Mouse (Mus musculus): Measurements from ENCODE around the gene Vgll4.

Gene Vgll4

GRCm38 (mm10) chr6:114873808-114874137, 96.0 kb downstream of the Vgll4 start:
- DNase-seq (ENCODE audit: low read depth, low spot score), result no peak

GRCm38 (mm10) chr6:114871010-114871660, 98.7 kb downstream of the Vgll4 start:
- DNase-seq (ENCODE audit: low read depth, low spot score), result no peak

- DNase-seq (ENCODE audit: low read depth, low spot score), result no peak
These were observed 100.2 kb downstream of the Vgll4 start for GRCm38 (mm10) chr6:114869501-114870076.

DNA sequence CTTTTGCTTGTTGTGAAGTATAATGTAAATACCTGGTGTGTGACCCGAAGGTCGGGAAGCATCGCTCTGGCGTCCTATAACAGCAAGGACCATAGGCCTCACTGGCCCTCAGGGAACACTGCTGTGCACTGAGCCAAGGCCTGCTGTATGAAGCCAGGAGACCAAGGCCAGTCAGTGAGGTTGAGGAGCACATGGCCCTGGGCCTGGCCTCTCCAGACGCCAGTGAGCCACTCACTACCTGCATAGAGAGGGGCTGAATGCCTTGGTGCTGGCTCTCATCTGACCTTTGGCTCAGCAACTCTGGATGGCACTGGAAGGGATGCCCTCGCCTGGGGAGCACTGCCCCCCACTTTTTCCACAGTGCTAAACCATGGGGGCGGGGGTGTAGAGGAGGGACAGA, 101.1 kb downstream of the Vgll4 start:
- DNase-seq (ENCODE audit: low read depth, low spot score), result no peak

DNA sequence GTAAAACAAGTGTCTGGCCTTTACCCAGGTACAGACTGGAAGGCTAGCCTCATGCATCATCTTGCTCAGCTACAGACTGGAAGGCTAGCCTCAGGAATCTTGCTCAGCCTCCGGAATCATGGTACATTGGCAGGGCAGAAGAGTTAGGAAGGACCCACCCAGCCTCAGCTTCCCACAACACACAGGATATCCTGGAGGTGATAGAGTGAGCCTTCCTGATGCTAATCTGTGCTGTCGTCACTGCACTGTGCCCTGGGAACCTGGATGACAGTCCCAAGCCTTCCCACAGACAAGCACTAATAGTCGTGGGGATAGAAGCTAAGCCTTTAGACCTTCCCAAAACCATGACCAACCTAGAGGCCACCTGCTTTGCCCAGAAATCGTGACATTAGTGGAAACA, 103.2 kb downstream of the Vgll4 start:
- DNase-seq (ENCODE audit: low read depth, low spot score), result no peak

DNA sequence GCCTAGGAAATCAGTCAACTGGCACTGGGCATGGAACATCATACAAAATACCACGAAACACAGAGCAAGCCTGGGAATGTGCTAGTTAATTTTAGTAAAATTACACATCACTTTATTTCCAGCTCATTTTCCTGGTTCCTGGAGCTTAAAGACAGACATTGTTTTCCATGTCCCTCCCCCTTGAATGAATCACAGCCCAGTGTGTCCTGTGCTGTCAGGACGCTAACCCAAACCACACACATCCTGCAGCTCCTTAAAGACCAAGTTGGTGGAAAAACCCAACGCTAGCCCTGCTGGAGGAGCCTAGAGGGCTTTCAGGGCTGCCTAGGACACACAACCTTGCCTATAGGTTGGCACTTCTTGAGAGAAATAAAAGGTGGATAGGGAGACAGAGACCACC, 103.7 kb downstream of the Vgll4 start:
- no peak for DNase-seq (ENCODE audit: low read depth, low spot score)

- no peak for DNase-seq (ENCODE audit: low read depth, low spot score)
These were observed 105.4 kb downstream of the Vgll4 start for GRCm38 (mm10) chr6:114864421-114864820.

DNA sequence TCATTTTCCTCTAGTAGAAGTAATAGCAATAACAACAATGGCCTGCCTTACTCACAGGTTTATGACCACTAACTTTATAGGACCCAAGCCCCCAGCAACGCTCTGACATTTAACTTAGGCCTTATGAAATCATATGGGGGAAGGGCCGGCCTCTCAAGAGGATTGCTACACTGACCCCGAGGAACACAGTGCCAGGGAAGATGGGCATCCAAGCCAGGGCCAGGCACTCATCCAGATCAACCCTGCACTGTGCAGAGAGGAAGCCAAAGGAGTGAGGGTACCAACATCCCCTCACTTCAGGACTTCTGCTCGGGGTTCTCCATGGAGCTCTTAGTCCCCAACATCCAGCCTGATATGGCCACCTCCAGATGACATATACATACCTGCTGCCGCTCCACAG, 106.3 kb downstream of the Vgll4 start:
- no peak for DNase-seq (ENCODE audit: low read depth, low spot score)

DNA sequence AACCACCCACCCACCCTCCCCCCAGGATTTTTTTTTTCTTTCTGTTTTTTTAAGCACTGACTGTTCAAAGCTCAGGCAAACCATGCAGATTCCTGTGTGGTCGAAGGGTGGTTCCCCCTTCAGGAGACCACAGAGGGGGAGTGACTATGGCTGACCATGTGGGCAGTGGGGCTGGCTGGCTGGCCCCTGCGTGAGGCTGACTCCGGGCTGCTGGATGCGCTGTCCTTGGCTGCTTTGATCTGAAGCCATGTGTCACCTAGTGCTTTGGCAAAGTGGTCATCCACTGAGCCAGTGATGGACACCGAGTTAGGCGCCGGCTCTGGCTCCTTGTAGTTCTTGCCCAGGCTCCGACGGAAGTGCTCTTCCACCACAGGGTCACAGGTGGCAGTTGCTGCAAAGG, 107.7 kb downstream of the Vgll4 start:
- no peak for DNase-seq (ENCODE audit: low read depth, low spot score)

DNA sequence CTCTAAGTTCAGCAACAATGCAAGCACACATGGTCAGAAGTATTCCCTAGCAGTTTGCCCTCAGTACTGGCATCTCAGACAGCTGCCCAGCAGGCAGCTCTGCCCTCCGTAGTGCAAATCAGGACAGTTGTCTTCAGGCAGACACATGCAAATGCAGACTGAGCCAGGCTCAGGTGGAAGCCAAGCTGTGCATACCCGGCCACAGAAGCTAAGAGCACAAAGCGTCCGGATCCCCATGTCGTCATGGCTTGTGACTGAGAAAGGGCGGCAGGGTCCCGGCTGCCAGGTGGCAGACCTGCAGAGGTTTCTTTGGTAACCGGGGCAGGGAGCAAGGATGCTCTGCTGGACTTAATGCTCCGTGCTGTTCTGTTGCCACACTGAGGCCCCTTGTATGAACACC, 108.2 kb downstream of the Vgll4 start:
- no peak for DNase-seq (ENCODE audit: low read depth, low spot score)

DNA sequence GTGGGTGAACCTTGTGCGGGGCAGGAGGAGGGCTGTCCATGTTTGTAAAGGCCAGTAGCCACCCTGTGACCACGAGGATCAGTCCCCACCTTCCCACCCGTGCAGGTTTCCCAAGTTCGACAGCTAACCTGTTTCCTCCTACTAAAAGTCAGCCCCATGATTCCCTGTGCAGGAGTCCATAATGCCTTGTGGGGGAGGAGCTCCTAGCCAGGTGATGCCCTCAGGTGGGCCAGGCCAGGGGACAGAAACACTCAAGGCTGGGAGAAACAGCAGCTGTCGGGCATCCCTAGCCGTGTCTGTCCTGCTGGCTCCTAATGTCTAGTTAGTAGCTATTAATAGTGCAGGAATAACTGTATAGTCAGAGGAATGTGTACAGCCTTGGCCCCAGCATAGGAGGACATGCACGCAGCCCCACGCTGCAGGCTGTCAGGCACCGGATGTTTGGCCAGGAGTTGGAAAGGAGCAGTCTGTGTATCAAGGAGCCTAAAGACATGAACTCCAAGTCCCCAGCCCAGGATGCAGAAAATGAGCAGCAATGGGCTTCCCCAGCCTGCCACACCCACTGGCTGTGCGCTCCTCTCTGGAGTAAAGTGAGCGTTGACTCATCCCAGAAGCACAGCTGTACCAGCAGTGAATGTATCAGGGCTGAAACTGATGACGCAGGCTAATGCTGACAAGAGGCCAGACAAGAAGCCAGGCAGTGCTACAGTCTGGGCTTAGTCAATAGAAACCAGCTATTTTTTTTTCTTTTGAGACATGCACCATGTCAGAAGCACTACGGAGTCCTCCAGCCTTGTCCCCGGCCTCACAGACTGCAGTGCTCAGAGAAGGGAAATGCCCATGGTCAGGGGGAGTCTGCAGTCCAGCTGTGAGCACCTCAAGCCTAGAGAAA, 108.9 kb downstream of the Vgll4 start:
- no peak for DNase-seq (ENCODE audit: low read depth, low spot score)

- no peak for DNase-seq (ENCODE audit: low read depth, low spot score)
These were observed 111.1 kb downstream of the Vgll4 start for GRCm38 (mm10) chr6:114858722-114859053.

GRCm38 (mm10) chr6:114857996-114858721, 111.6 kb downstream of the Vgll4 start:
- DNase-seq (ENCODE audit: low read depth, low spot score), result no peak

- DNase-seq (ENCODE audit: low read depth, low spot score), result no peak
These were observed 113.3 kb downstream of the Vgll4 start for GRCm38 (mm10) chr6:114856501-114856900.

GRCm38 (mm10) chr6:114855644-114856043, 114.2 kb downstream of the Vgll4 start:
- DNase-seq (ENCODE audit: low read depth, low spot score), result no peak

DNA sequence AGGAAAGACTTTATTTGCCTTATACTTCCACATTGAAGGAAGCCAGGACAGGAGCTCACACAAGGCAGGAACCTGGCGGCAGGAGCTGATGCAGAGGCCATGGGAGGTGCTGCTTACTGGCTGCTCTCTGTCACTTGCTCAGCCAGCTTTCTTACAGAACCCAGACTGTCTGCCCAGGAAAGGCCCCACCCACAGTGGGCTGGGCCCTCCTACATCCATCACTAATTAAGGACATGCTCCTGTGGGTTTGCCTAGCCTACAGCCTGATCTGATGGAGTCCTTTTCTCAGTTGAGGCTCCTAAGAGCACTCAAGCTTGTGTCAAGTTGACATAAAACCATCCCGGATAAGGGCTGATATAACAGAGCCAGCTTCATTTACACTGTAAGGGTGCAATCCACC, 115.4 kb downstream of the Vgll4 start:
- no peak for DNase-seq (ENCODE audit: low read depth, low spot score)

- DNase-seq (ENCODE audit: low read depth, low spot score), result no peak
These were observed 117.1 kb downstream of the Vgll4 start for GRCm38 (mm10) chr6:114852739-114853138.

DNA sequence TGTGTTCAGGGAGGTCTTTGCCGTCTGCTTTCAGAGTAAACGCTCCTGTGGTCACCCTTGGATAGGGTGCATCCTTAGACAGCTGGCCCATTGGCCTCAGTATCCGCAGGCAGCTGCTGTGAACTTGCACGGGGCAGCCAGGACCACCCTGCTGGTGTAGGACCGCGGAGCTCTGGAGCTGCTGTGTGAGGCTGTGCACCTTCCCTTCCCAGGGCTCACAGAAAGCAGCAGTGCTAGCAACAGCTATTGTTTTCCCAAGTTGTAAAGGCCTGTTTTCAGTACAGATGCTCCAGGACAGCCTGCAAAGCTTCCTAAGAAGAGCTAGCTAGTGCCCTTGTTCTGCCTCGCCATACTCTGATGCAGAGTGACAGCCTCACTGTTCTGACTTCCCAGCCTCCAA, 118.1 kb downstream of the Vgll4 start:
- no peak for DNase-seq (ENCODE audit: low read depth, low spot score)

DNA sequence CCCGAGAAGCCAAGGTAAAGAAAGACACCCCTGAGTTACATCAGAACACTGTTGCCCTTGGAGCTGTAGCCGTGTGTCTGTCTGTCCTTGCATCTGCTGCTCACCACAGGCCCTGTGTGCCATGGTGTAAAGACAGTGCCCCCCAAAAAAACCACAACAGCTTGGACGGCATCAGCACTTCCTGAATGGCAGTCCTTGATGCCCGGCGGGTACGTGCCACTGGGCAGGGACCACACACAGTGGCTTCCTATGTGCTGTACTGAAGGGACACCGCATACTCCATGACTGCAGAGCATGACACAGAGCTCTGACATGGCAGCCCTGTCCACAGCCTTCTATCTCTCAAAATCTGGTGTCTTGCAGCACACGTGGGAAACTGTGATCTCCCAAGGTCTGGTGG, 120.0 kb downstream of the Vgll4 start:
- DNase-seq (ENCODE audit: low read depth, low spot score), result no peak

- DNase-seq (ENCODE audit: low read depth, low spot score), result no peak
These were observed 121.0 kb downstream of the Vgll4 start for GRCm38 (mm10) chr6:114848761-114849160.

DNA sequence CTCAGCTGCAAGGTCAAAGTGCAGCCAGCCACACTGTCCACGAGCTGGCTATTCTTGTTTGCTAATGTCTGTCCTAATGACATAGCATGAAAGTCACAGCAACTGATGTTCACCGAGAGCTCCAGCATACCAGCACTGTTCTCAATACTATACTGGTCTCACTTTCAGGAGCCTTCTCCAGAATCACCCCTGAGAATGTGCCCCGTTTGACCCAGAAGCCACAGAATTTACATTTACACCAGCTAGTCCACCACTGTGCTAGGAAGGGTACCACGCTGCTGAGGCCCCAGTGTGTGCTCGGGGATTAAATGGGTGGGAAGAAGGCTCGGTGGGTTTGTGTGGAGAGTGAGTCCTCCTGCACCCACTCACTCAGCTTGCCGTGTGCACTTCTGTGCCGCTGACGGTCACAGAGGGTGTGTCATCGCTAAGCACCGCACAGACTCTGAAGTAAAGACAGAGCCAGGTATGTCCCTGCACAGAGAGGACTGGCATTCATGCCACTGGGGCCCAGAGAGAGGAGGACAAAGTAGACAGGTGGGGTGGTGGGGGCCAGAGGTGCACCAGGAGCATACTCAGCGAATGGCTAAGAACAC, 122.1 kb downstream of the Vgll4 start:
- DNase-seq (ENCODE audit: low read depth, low spot score), result no peak

- no peak for DNase-seq (ENCODE audit: low read depth, low spot score)
These were observed 123.5 kb downstream of the Vgll4 start for GRCm38 (mm10) chr6:114846153-114846772.
